Mouse (Mus musculus) kidney, adult 2 months (tissue): ENCODE data around the gene Gfi1.

Experiments used
- CTCF ChIP-seq: fragments of 200-500 bp; conservative IDR thresholded peaks from 2 replicates; pipeline ENCODE4 v1.5.1; 2011; ENCODE audit warnings: low read depth, mild to moderate bottlenecking, control low read depth, low read length, moderate library complexity, mixed read lengths; ENCODE audit not compliant: insufficient read depth, insufficient read length
- POLR2A ChIP-seq: fragments of 200-500 bp; IDR thresholded peaks from one replicate; pipeline ENCODE4 v1.6.1; 2011; ENCODE audit warnings: low read depth, low read length, control low read depth

- TF ChIP-seq CTCF: no peak
- TF ChIP-seq POLR2A: no peak
Observed at GRCm38 (mm10) chr5:107759121-107759520, 33.3 kb upstream of the Gfi1 start.
